ENCODE assay signal across 9 mouse cellular contexts in the genomic region with DNA sequence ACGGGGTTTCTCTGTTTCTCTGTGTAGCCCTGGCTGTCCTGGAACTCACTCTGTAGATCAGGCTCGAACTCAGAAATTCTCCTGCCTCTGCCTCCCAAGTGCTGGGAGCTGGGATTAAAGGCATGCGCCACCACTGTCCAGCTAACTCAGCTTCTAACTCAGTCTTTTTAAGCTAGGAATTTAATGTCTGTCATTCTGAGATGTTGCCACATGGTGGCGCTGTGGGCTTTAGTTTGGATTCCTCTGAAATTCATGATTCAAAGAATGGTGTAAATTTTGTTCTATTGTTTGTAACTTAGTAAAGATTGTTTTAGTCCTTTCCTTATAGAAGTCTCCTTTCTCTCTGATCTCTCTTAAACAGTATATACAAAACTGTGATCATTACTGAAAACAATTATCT. TPM values are rescaled to one million over a fixed set of nuclear protein-coding genes. Genes with fewer than 3 reads are reported as not detected.
A peak's percentile ranks its signal among the peaks of the same experiment; 100 is the strongest.
DNase-seq lines count a peak whose midpoint lies in the region; ATAC-seq lines count a peak whose summit lies in the region.
"Had no signal": no experiment of that assay in that cellular context is flagged by ENCODE, and none has a peak within 500 bp of the region (broad histone marks: within the 10 kb centered on the region; RNA-seq: fewer than 3 reads in every experiment).

No protein-coding gene starts in this region.

- WGBS in hindbrain, embryonic 11.5 days, result 57% methylated on average over 4 of the region's 4 CpGs
- WGBS in hindbrain, embryonic 12.5 days, result 48% methylated on average over 4 of the region's 4 CpGs
- WGBS in embryonic facial prominence, embryonic 11.5 days, result 46% methylated on average over 4 of the region's 4 CpGs
- WGBS in limb, embryonic 10.5 days, result 43% methylated on average over 4 of the region's 4 CpGs

- no peak overlapping the region for H3K27ac ChIP-seq in hindbrain, embryonic 11.5 days (ENCODE audit: low read depth, low read length)
- H3K27ac ChIP-seq in hindbrain, embryonic 12.5 days, result no peak overlapping the region
- no peak overlapping the region for H3K27ac ChIP-seq in embryonic facial prominence, embryonic 11.5 days (replicated peaks; ENCODE audit: low read depth, low read length)
- H3K27ac ChIP-seq in limb, embryonic 10.5 days, result no peak overlapping the region
- H3K27ac ChIP-seq: embryonic facial prominence, embryonic 15.5 days had no signal

- peak; percentile 71 for DNase-seq in hindbrain, embryonic 11.5 days (ENCODE audit: low spot score)
- peak; percentile 30 for DNase-seq in ES-CJ7 (ENCODE audit: low read depth, low spot score)
- peak; percentile 36 to 41 for DNase-seq in adrenal gland, postnatal 36 days
- peak; percentile 74 for DNase-seq in embryonic facial prominence, embryonic 11.5 days (ENCODE audit: low spot score)
- peak; percentile 47 for DNase-seq in limb, embryonic 10.5 days (ENCODE audit: low spot score)
- peak; percentile 69 for DNase-seq in right cerebral cortex, postnatal 4 days

- H3K4me1 ChIP-seq in hindbrain, embryonic 11.5 days (replicated peaks; ENCODE audit: control insufficient read depth, insufficient read depth, low read length), result no peaks in the 10 kb centered on the region
- no peaks in the 10 kb centered on the region for H3K4me1 ChIP-seq in hindbrain, embryonic 12.5 days
- no peaks in the 10 kb centered on the region for H3K4me1 ChIP-seq in embryonic facial prominence, embryonic 11.5 days (ENCODE audit: control insufficient read depth, insufficient read depth, low read length)
- H3K4me1 ChIP-seq in limb, embryonic 10.5 days, result no peaks in the 10 kb centered on the region
- H3K4me1 ChIP-seq: embryonic facial prominence, embryonic 15.5 days had no signal

- no peak overlapping the region for H3K4me2 ChIP-seq in hindbrain, embryonic 11.5 days (replicated peaks; ENCODE audit: low read depth, low read length)
- H3K4me2 ChIP-seq in hindbrain, embryonic 12.5 days (replicated peaks), result no peak overlapping the region
- no peak overlapping the region for H3K4me2 ChIP-seq in embryonic facial prominence, embryonic 11.5 days (ENCODE audit: low read depth, low read length)
- H3K4me2 ChIP-seq: embryonic facial prominence, embryonic 15.5 days had no signal

- ATAC-seq in hindbrain, embryonic 11.5 days (ENCODE audit: low FRiP score), result no peak
- ATAC-seq in hindbrain, embryonic 12.5 days (ENCODE audit: low FRiP score), result no peak
- no peak for ATAC-seq in embryonic facial prominence, embryonic 11.5 days (replicated peaks; ENCODE audit: insufficient number of reproducible peaks, low FRiP score, low TSS enrichment, low read depth)
- ATAC-seq in erythroblast, adult 5-6 weeks (replicated peaks; ENCODE audit: low FRiP score, poor library complexity, severe bottlenecking), result no peak

- no peak overlapping the region for H3K9ac ChIP-seq in hindbrain, embryonic 11.5 days (ENCODE audit: low read depth, low read length)
- no peak overlapping the region for H3K9ac ChIP-seq in hindbrain, embryonic 12.5 days
- H3K9ac ChIP-seq in embryonic facial prominence, embryonic 11.5 days (replicated peaks; ENCODE audit: low read length), result no peak overlapping the region
- H3K9ac ChIP-seq: embryonic facial prominence, embryonic 15.5 days had no signal

- no peaks in the 10 kb centered on the region for H3K36me3 ChIP-seq in hindbrain, embryonic 11.5 days (ENCODE audit: control insufficient read depth, insufficient read depth, low read length)
- H3K36me3 ChIP-seq in hindbrain, embryonic 12.5 days, result no peaks in the 10 kb centered on the region
- H3K36me3 ChIP-seq in embryonic facial prominence, embryonic 11.5 days (replicated peaks; ENCODE audit: control insufficient read depth, insufficient read depth, low read depth, low read length), result no peaks in the 10 kb centered on the region
- H3K36me3 ChIP-seq in limb, embryonic 10.5 days, result no peaks in the 10 kb centered on the region
- H3K36me3 ChIP-seq: embryonic facial prominence, embryonic 15.5 days had no signal

- no peak overlapping the region for H3K4me3 ChIP-seq in hindbrain, embryonic 11.5 days (ENCODE audit: low read depth, low read length)
- no peak overlapping the region for H3K4me3 ChIP-seq in hindbrain, embryonic 12.5 days
- no peak overlapping the region for H3K4me3 ChIP-seq in embryonic facial prominence, embryonic 11.5 days (ENCODE audit: low read depth, low read length)
- no peak overlapping the region for H3K4me3 ChIP-seq in limb, embryonic 10.5 days
- H3K4me3 ChIP-seq: embryonic facial prominence, embryonic 15.5 days had no signal

- H3K27me3 ChIP-seq in hindbrain, embryonic 11.5 days (ENCODE audit: control insufficient read depth, insufficient read depth, low read length), result no peaks in the 10 kb centered on the region
- H3K27me3 ChIP-seq in hindbrain, embryonic 12.5 days, result no peaks in the 10 kb centered on the region
- no peaks in the 10 kb centered on the region for H3K27me3 ChIP-seq in embryonic facial prominence, embryonic 11.5 days (ENCODE audit: control insufficient read depth, insufficient read depth, low read length)
- H3K27me3 ChIP-seq in limb, embryonic 10.5 days (ENCODE audit: low read depth, poor library complexity, severe bottlenecking), result peaks cover 23% of the 10 kb centered on the region
- H3K27me3 ChIP-seq: embryonic facial prominence, embryonic 15.5 days had no signal

- H3K9me3 ChIP-seq in hindbrain, embryonic 11.5 days (ENCODE audit: control insufficient read depth, low read length), result no peaks in the 10 kb centered on the region
- no peaks in the 10 kb centered on the region for H3K9me3 ChIP-seq in hindbrain, embryonic 12.5 days (replicated peaks)
- H3K9me3 ChIP-seq in embryonic facial prominence, embryonic 11.5 days (replicated peaks; ENCODE audit: control insufficient read depth, low read length), result no peaks in the 10 kb centered on the region
- H3K9me3 ChIP-seq in limb, embryonic 10.5 days (replicated peaks), result no peaks in the 10 kb centered on the region
- H3K9me3 ChIP-seq: embryonic facial prominence, embryonic 15.5 days had no signal

RNA-seq across cellular contexts. Expression of gene Gspt2, which starts 39.1 kb away (rescaled TPM):
- 9.8 and 10.0 TPM in 2 replicates for polyA plus RNA-seq in hindbrain, embryonic 11.5 days (2014; fragmentation: Nextera tagmentation; extraction: Ambion mirVana)
- polyA plus RNA-seq in hindbrain, embryonic 12.5 days (2016; fragmentation: Nextera tagmentation; extraction: Ambion mirVana), result 11.7 and 12.7 TPM in 2 replicates
- 10 to 100 TPM; 11.1 to 13.3 TPM for total RNA-seq in adrenal gland, postnatal 36 days (2021)
- 7.4 and 10.4 TPM in 2 replicates for polyA plus RNA-seq in embryonic facial prominence, embryonic 11.5 days (2014; fragmentation: Nextera tagmentation; extraction: Ambion mirVana)
- 8.0 and 9.1 TPM in 2 replicates for polyA plus RNA-seq in limb, embryonic 10.5 days (2016; fragmentation: Nextera tagmentation; extraction: Ambion mirVana)
- total RNA-seq in erythroblast, adult 5-6 weeks (2015; ENCODE audit: low replicate concordance), result 4.0 TPM in 1 of 2 replicates, not detected in the other
- not detected in 2 replicates for total RNA-seq in erythroblast, adult 5-6 weeks (2017; ENCODE audit: low replicate concordance)

RNA-seq across cellular contexts. Expression of gene Zxdb, which starts 49.4 kb away (rescaled TPM):
- 2.1 and 2.4 TPM in 2 replicates for polyA plus RNA-seq in hindbrain, embryonic 11.5 days (2014; fragmentation: Nextera tagmentation; extraction: Ambion mirVana)
- 1.7 and 2.0 TPM in 2 replicates for polyA plus RNA-seq in hindbrain, embryonic 12.5 days (2016; fragmentation: Nextera tagmentation; extraction: Ambion mirVana)
- 10 to 100 TPM; 11.6 to 13.4 TPM for total RNA-seq in adrenal gland, postnatal 36 days (2021)
- 1.9 and 2.4 TPM in 2 replicates for polyA plus RNA-seq in embryonic facial prominence, embryonic 11.5 days (2014; fragmentation: Nextera tagmentation; extraction: Ambion mirVana)
- 0.87 and 1.2 TPM in 2 replicates for polyA plus RNA-seq in limb, embryonic 10.5 days (2016; fragmentation: Nextera tagmentation; extraction: Ambion mirVana)
- 1.9 and 2.5 TPM in 2 replicates for total RNA-seq in erythroblast, adult 5-6 weeks (2015; ENCODE audit: low replicate concordance)
- 0.56 and 1.4 TPM in 2 replicates for total RNA-seq in erythroblast, adult 5-6 weeks (2017; ENCODE audit: low replicate concordance)
